Mouse (Mus musculus): ENCODE measurements around the gene Olfr1288. TPM values are rescaled to one million over a fixed set of nuclear protein-coding genes. Genes with fewer than 3 reads are reported as not detected.

The Olfr1288 gene
- polyA plus RNA-seq (2015; fragmentation: Nextera tagmentation; extraction: Ambion mirVana) = not detected in 2 replicates

- DNase-seq (ENCODE audit: low spot score) = no peak
These were observed at the start of gene Olfr1288 for GRCm38 (mm10) chr2:111473801-111474200. Gene Olfr1288, plus strand, starts transcription at chr2:111474101.

DNA sequence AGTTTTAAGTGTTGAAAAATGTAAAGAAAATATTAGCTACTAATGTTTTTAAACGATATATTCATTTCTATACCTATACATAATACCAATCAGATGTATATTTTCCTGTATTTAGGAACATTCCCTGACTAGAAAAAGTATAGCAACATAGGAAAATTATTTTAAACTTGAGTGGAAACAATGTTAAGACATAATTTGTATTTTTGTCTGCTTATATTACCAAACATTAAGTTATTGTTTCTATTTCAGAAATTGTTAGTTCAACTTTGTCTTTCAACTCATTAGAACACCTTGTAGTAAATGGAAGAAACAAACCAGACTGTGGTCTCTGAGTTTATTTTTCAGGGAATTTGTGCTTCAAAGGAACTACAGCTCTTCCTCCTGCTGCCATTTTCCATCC is 25.1 kb upstream of the Olfr1288 start, which contains the start of gene Olfr1287:
Olfr1287 (plus strand) TSS at position 301 of the 400 bp plus-strand sequence.
- no peak for DNase-seq (ENCODE audit: low spot score)

GRCm38 (mm10) chr2:111480519-111480918 is 6.6 kb downstream of the Olfr1288 start, which contains the start of gene Olfr1289:
Gene Olfr1289, plus strand, starts transcription at chr2:111480819.
- no peak for DNase-seq (ENCODE audit: low spot score)

DNA sequence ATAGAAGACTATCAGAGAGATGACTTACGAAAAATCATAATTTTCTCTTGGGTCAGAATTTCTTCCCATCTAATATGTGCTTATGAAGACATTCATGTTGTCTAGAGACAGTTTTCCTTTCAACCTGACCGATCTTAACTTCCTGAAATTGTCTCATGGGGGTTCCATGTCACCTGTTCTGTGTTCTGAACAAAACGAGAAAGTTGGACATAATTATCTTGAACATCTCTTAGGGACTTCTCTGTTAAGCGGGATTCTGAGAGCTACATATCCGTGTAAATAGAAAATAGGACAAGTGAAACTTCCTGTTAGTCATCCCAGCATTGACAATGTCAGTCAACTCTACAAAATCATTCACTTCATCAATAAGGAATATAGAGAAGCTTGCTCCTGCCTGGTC is 19.8 kb downstream of the Olfr1288 start, which contains the start of gene Olfr1290:
Olfr1290 (minus strand) TSS at position 101 of the 400 bp plus-strand sequence.
- no peak for DNase-seq (ENCODE audit: low spot score)

GRCm38 (mm10) chr2:111496880-111497279 is 23.0 kb downstream of the Olfr1288 start, which contains the start of gene Olfr1291-ps1:
Gene Olfr1291-ps1, plus strand, starts transcription at chr2:111497180.
- no peak for DNase-seq (ENCODE audit: low spot score)

DNA sequence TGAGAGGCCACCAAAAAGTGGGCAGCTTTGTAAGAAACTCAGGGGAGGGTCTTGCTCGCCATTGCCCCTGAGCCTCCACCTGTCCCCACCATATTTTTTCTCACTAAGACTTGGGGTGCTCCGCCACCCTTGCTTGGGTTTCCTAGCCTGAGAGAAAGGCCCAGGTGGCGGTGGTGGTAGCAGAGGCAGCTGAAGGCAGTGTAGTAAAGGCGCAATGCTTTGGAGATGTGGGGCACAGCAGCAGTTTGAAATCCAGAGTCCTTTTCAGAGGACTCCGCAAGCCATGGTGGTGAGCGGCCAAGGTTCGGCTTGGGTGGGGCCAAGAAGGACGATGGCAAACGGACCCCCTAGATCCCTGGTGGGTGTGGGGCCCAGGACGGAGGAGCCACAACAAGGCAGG is 43.5 kb downstream of the Olfr1288 start:
- DNase-seq (ENCODE audit: low spot score) = no peak

DNA sequence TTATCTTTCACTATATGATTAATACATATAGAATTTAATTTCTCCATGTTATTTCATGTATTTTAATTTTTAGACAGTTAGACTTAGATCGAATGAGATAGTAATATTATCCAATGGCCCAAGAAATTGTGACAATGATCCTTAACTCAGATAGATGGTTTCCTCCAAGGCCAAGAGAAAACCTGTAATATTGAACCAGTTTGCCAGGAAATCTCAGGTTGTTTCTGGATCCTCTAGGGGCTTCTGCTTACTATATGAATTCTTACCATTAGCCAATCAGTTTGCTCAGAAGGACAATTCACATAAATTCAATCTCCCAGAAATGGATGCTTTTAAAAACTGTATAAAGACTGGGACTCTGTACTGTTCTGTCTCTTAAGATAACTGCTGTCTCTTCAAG is 51.0 kb downstream of the Olfr1288 start, which contains the start of gene Olfr1293-ps:
Olfr1293-ps (plus strand) TSS at position 301 of the 400 bp plus-strand sequence.
- DNase-seq (ENCODE audit: low spot score) = no peak

Other genes with a start within 250 kb of the Olfr1288 start
- gene 4930430A15Rik, start 244.5 kb upstream of the Olfr1288 start, polyA plus RNA-seq (2015; fragmentation: Nextera tagmentation; extraction: Ambion mirVana) = not detected in 2 replicates
- not detected in 2 replicates for gene Olfr1275, start 238.8 kb upstream of the Olfr1288 start, polyA plus RNA-seq (2015; fragmentation: Nextera tagmentation; extraction: Ambion mirVana)
- gene Olfr1276, start 219.6 kb upstream of the Olfr1288 start, polyA plus RNA-seq (2015; fragmentation: Nextera tagmentation; extraction: Ambion mirVana) = not detected in 2 replicates
- not detected in 2 replicates for gene Olfr1277, start 200.0 kb upstream of the Olfr1288 start, polyA plus RNA-seq (2015; fragmentation: Nextera tagmentation; extraction: Ambion mirVana)
- gene Olfr1278, start 184.0 kb upstream of the Olfr1288 start, polyA plus RNA-seq (2015; fragmentation: Nextera tagmentation; extraction: Ambion mirVana) = not detected in 2 replicates
- gene Olfr1279, start 173.5 kb upstream of the Olfr1288 start, polyA plus RNA-seq (2015; fragmentation: Nextera tagmentation; extraction: Ambion mirVana) = not detected in 2 replicates
- not detected in 2 replicates for gene Olfr1280, start 160.1 kb upstream of the Olfr1288 start, polyA plus RNA-seq (2015; fragmentation: Nextera tagmentation; extraction: Ambion mirVana)
- gene Olfr1281, start 147.6 kb upstream of the Olfr1288 start, polyA plus RNA-seq (2015; fragmentation: Nextera tagmentation; extraction: Ambion mirVana) = not detected in 2 replicates
- not detected in 2 replicates for gene Olfr1282, start 138.0 kb upstream of the Olfr1288 start, polyA plus RNA-seq (2015; fragmentation: Nextera tagmentation; extraction: Ambion mirVana)
- gene Olfr1283, start 107.3 kb upstream of the Olfr1288 start, polyA plus RNA-seq (2015; fragmentation: Nextera tagmentation; extraction: Ambion mirVana) = not detected in 2 replicates
- gene Olfr1284, start 98.6 kb upstream of the Olfr1288 start, polyA plus RNA-seq (2015; fragmentation: Nextera tagmentation; extraction: Ambion mirVana) = not detected in 2 replicates
- gene Olfr1286, start 51.0 kb upstream of the Olfr1288 start, polyA plus RNA-seq (2015; fragmentation: Nextera tagmentation; extraction: Ambion mirVana) = not detected in 2 replicates
- not detected in 2 replicates for gene Olfr1287, start 25.0 kb upstream of the Olfr1288 start, polyA plus RNA-seq (2015; fragmentation: Nextera tagmentation; extraction: Ambion mirVana)
- gene Olfr1289, start 6.7 kb downstream of the Olfr1288 start, polyA plus RNA-seq (2015; fragmentation: Nextera tagmentation; extraction: Ambion mirVana) = not detected in 2 replicates
- not detected in 2 replicates for gene Olfr1290, start 19.7 kb downstream of the Olfr1288 start, polyA plus RNA-seq (2015; fragmentation: Nextera tagmentation; extraction: Ambion mirVana)
- not detected in 2 replicates for gene Olfr1291-ps1, start 23.1 kb downstream of the Olfr1288 start, polyA plus RNA-seq (2015; fragmentation: Nextera tagmentation; extraction: Ambion mirVana)
- gene Olfr1293-ps, start 51.1 kb downstream of the Olfr1288 start, polyA plus RNA-seq (2015; fragmentation: Nextera tagmentation; extraction: Ambion mirVana) = not detected in 2 replicates
- gene Olfr1294, start 66.2 kb downstream of the Olfr1288 start, polyA plus RNA-seq (2015; fragmentation: Nextera tagmentation; extraction: Ambion mirVana) = not detected in 2 replicates
- gene Olfr1295, start 95.6 kb downstream of the Olfr1288 start, polyA plus RNA-seq (2015; fragmentation: Nextera tagmentation; extraction: Ambion mirVana) = not detected in 2 replicates
- not detected in 2 replicates for gene Olfr1297, start 152.4 kb downstream of the Olfr1288 start, polyA plus RNA-seq (2015; fragmentation: Nextera tagmentation; extraction: Ambion mirVana)
- gene Olfr1298, start 175.1 kb downstream of the Olfr1288 start, polyA plus RNA-seq (2015; fragmentation: Nextera tagmentation; extraction: Ambion mirVana) = not detected in 2 replicates
- not detected in 2 replicates for gene Olfr1299, start 187.3 kb downstream of the Olfr1288 start, polyA plus RNA-seq (2015; fragmentation: Nextera tagmentation; extraction: Ambion mirVana)

Measured in thymus, postnatal 0 days (tissue).